Mouse (Mus musculus) intestine, embryonic 14.5 days (tissue): ENCODE data around the gene Ufc1. TPM values are rescaled to one million over a fixed set of nuclear protein-coding genes. Genes with fewer than 3 reads are reported as not detected.

Source experiments
- ATAC-seq: fragments of 200-750 bp; cut with Nextera tagmentation; replicated peaks from 2 replicates; pipeline ENCODE4 v1.8.0; 2017; ENCODE audit warnings: low read depth, moderate number of reproducible peaks, moderate TSS enrichment, moderate library complexity; ENCODE audit not compliant: low FRiP score, low TSS enrichment
- DNase-seq: peaks from one replicate; pipeline ENCODE4 v3.0.0-alpha.2; 2018; ENCODE audit warnings: low spot score
- H3K27ac ChIP-seq: fragments of 300-500 bp; sonication (generic); 2 replicates; pipeline ENCODE4 v1.5.1; 2014; ENCODE audit warnings: low read depth, mild to moderate bottlenecking, control low read depth
- H3K27me3 ChIP-seq: fragments of 300-500 bp; sonication (generic); replicated peaks from 2 replicates; pipeline ENCODE4 v1.6.1; 2014; ENCODE audit warnings: low read length, control low read depth; ENCODE audit not compliant: control insufficient read depth, insufficient read depth
- H3K36me3 ChIP-seq: fragments of 300-500 bp; sonication (generic); 2 replicates; pipeline ENCODE4 v1.6.1; 2014; ENCODE audit warnings: low read length, control low read depth; ENCODE audit not compliant: control insufficient read depth, insufficient read depth
- H3K4me1 ChIP-seq: fragments of 300-500 bp; sonication (generic); replicated peaks from 2 replicates; pipeline ENCODE4 v1.6.1; 2014; ENCODE audit warnings: low read length, control low read depth, mixed read lengths; ENCODE audit not compliant: control insufficient read depth, insufficient read depth
- H3K4me2 ChIP-seq: fragments of 300-500 bp; sonication (generic); 2 replicates; pipeline ENCODE4 v1.6.1; 2014; ENCODE audit warnings: low read length
- H3K4me3 ChIP-seq: fragments of 300-500 bp; sonication (generic); 2 replicates; pipeline ENCODE4 v1.5.1; 2014; ENCODE audit warnings: low read depth, low read length, control low read depth, mixed read lengths
- H3K9ac ChIP-seq: fragments of 300-500 bp; sonication (generic); 2 replicates; pipeline ENCODE4 v1.6.1; 2014; ENCODE audit warnings: mild to moderate bottlenecking, low read length
- H3K9me3 ChIP-seq: fragments of 300-500 bp; sonication (generic); 2 replicates; pipeline ENCODE4 v1.6.1; 2016; ENCODE audit warnings: low read length, control low read depth; ENCODE audit not compliant: control insufficient read depth
- WGBS: fragments of 180-500 bp; shearing (Covaris S2); extraction: QIAGEN DNeasy Blood & Tissue Kit; methylation state at CpG from one replicate; pipeline ENCODE4 v1.1.7; 2014; 5-methylcytosine and 5-hydroxymethylcytosine counted together
- polyA plus RNA-seq: library from polyadenylated mRNA; unstranded; fragments of >200 nt; fragmentation: Nextera tagmentation; extraction: Ambion mirVana; gene quantifications from 2 replicates; pipeline ENCODE4 v1.2.1, GENCODE M21; 2014

The Ufc1 gene
- polyA plus RNA-seq, 1 experiment from 2014 or later = 105 TPM

GRCm38 (mm10) chr1:171257781-171258180, 37.0 kb downstream of the Ufc1 start:
- ATAC-seq (no peak), DNase-seq (no peak)
- Histone ChIP-seq H3K27me3 (no peaks in the 10 kb centered on the region), H3K9ac (no peak overlapping the region), H3K4me2 (no peak overlapping the region), H3K36me3 (peaks cover 6% of the 10 kb centered on the region; the same call in 1 of the 2 replicates), H3K4me1 (peaks cover 9% of the 10 kb centered on the region), H3K9me3 (no peaks in the 10 kb centered on the region), H3K27ac (no peak overlapping the region), H3K4me3 (no peak overlapping the region)
- 86% methylated on average over 9 of the region's 9 CpGs for WGBS

GRCm38 (mm10) chr1:171256937-171257548, 37.8 kb downstream of the Ufc1 start:
- Histone ChIP-seq H3K9me3 (no peaks in the 10 kb centered on the region), H3K27ac (no peak overlapping the region), H3K9ac (no peak overlapping the region), H3K27me3 (no peaks in the 10 kb centered on the region), H3K36me3 (peaks cover 6% of the 10 kb centered on the region; the same call in 1 of the 2 replicates), H3K4me3 (no peak overlapping the region), H3K4me2 (no peak overlapping the region), H3K4me1 (peaks cover 5% of the 10 kb centered on the region)
- WGBS = 64% methylated on average over 15 of the region's 15 CpGs
- no peak for ATAC-seq
- peak; percentile 79 for DNase-seq

- H3K4me2 ChIP-seq = no peak overlapping the region
- H3K36me3 ChIP-seq = peaks cover 6% of the 10 kb centered on the region; the same call in 1 of the 2 replicates
- no peaks in the 10 kb centered on the region for H3K9me3 ChIP-seq
- no peak for ATAC-seq
- DNase-seq = no peak
- H3K4me1 ChIP-seq = peaks cover 8% of the 10 kb centered on the region
- no peaks in the 10 kb centered on the region for H3K27me3 ChIP-seq
- 89% methylated on average over 24 of the region's 24 CpGs for WGBS
- no peak overlapping the region for H3K4me3 ChIP-seq
- H3K27ac ChIP-seq = no peak overlapping the region
- H3K9ac ChIP-seq = no peak overlapping the region
Observed at GRCm38 (mm10) chr1:171256095-171256818, 38.6 kb downstream of the Ufc1 start.

GRCm38 (mm10) chr1:171252415-171252814, 42.4 kb downstream of the Ufc1 start:
- H3K9me3 ChIP-seq = no peaks in the 10 kb centered on the region
- peaks cover 36% of the 10 kb centered on the region for H3K4me1 ChIP-seq
- ATAC-seq = no peak
- peak overlapping the region; percentile 60 for H3K4me2 ChIP-seq
- H3K27ac ChIP-seq = peak overlapping the region; percentile 49; the same call in 1 of the 2 replicates
- H3K4me3 ChIP-seq = peak overlapping the region; percentile 28; the same call in 1 of the 2 replicates
- no peak for DNase-seq
- peaks cover 6% of the 10 kb centered on the region; the same call in 1 of the 2 replicates for H3K36me3 ChIP-seq
- 57% methylated on average over 17 of the region's 17 CpGs for WGBS
- no peaks in the 10 kb centered on the region for H3K27me3 ChIP-seq
- no peak overlapping the region for H3K9ac ChIP-seq

GRCm38 (mm10) chr1:171251594-171252324, 43.1 kb downstream of the Ufc1 start:
- DNase-seq = peak; percentile 64
- no peak overlapping the region for H3K9ac ChIP-seq
- 14% methylated on average over 13 of the region's 13 CpGs for WGBS

GRCm38 (mm10) chr1:171250680-171251593, 43.9 kb downstream of the Ufc1 start, which contains the start of gene Ndufs2:
Gene Ndufs2 (minus strand): TSS chr1:171251388.
- DNase-seq = no peak
- Histone ChIP-seq H3K4me3 (peak within 1 kb of the TSS; percentile 28), H3K4me1 (peaks cover 41% of the 10 kb centered on the region), H3K27ac (peak within 1 kb of the TSS; percentile 62), H3K9me3 (no peaks in the 10 kb centered on the region), H3K4me2 (peak within 1 kb of the TSS; percentile 60), H3K27me3 (no peaks in the 10 kb centered on the region), H3K9ac (peak within 1 kb of the TSS; percentile 25), H3K36me3 (peaks cover 1% of the 10 kb centered on the region; the same call in 1 of the 2 replicates)
- WGBS = 24% methylated on average over 26 of the region's 26 CpGs
- ATAC-seq = no peak

More at GRCm38 (mm10) chr1:171251594-171252324, 43.1 kb downstream of the Ufc1 start:
- Histone ChIP-seq H3K4me2 (peak overlapping the region; percentile 60), H3K4me3 (peak overlapping the region; percentile 28), H3K36me3 (peaks cover 6% of the 10 kb centered on the region; the same call in 1 of the 2 replicates), H3K9me3 (no peaks in the 10 kb centered on the region), H3K4me1 (peaks cover 36% of the 10 kb centered on the region), H3K27me3 (no peaks in the 10 kb centered on the region), H3K27ac (peak overlapping the region; percentile 49; the same call in 1 of the 2 replicates)
- no peak for ATAC-seq

- H3K4me1 ChIP-seq = peaks cover 47% of the 10 kb centered on the region
- H3K4me3 ChIP-seq = peak within 1 kb of the TSS; percentile 28
- H3K9me3 ChIP-seq = no peaks in the 10 kb centered on the region
- no peaks in the 10 kb centered on the region for H3K27me3 ChIP-seq
- WGBS = 29% methylated on average over 4 of the region's 5 CpGs
- ATAC-seq = no peak
- H3K27ac ChIP-seq = peak within 1 kb of the TSS; percentile 71
- peak within 1 kb of the TSS; percentile 25 for H3K9ac ChIP-seq
- H3K36me3 ChIP-seq = 0 out of 2 replicates have a peak, but pooled peaks cover 7% of the 10 kb centered on the region
- H3K4me2 ChIP-seq = peak within 1 kb of the TSS; percentile 60
- DNase-seq = peak; percentile 62
Observed at GRCm38 (mm10) chr1:171249913-171250600, 44.8 kb downstream of the Ufc1 start, which contains the start of gene Adamts4. Gene Adamts4 (plus strand): TSS chr1:171250421.
